Mouse (Mus musculus): ENCODE results near the gene Sgpp1.
A peak's percentile ranks its signal among the peaks of the same experiment; 100 is the strongest.

Sgpp1 gene

GRCm38 (mm10) chr12:75735246-75736200, at the start of gene Sgpp1:
Gene Sgpp1 (minus strand): TSS chr12:75735729.
- peak; percentile 82 to 91 for DNase-seq (ENCODE audit: low spot score in 2 of 2)

GRCm38 (mm10) chr12:75784271-75784751, 48.8 kb upstream of the Sgpp1 start:
- DNase-seq (ENCODE audit: low spot score in 2 of 2): no peak

GRCm38 (mm10) chr12:75781995-75782394, 46.5 kb upstream of the Sgpp1 start:
- no peak for DNase-seq (ENCODE audit: low spot score in 2 of 2)

GRCm38 (mm10) chr12:75781445-75781844, 45.9 kb upstream of the Sgpp1 start:
- no peak for DNase-seq (ENCODE audit: low spot score in 2 of 2)

- peak; percentile 42 to 79 for DNase-seq (ENCODE audit: low spot score in 2 of 2)
Measured at GRCm38 (mm10) chr12:75772424-75773034, 37.0 kb upstream of the Sgpp1 start.

GRCm38 (mm10) chr12:75771410-75771809, 35.9 kb upstream of the Sgpp1 start:
- no peak for DNase-seq (ENCODE audit: low spot score in 2 of 2)

GRCm38 (mm10) chr12:75766885-75767317, 31.4 kb upstream of the Sgpp1 start:
- peak in 1 of 2 experiments; percentile 22 for DNase-seq (ENCODE audit: low spot score in 2 of 2)

- DNase-seq (ENCODE audit: low spot score in 2 of 2): no peak
Measured at GRCm38 (mm10) chr12:75766395-75766794, 30.9 kb upstream of the Sgpp1 start.

- DNase-seq (ENCODE audit: low spot score in 2 of 2): no peak
Measured at GRCm38 (mm10) chr12:75765751-75766150, 30.2 kb upstream of the Sgpp1 start.

GRCm38 (mm10) chr12:75756387-75756786, 20.9 kb upstream of the Sgpp1 start:
- DNase-seq (ENCODE audit: low spot score in 2 of 2): no peak

- no peak for DNase-seq (ENCODE audit: low spot score in 2 of 2)
Measured at GRCm38 (mm10) chr12:75753730-75754129, 18.2 kb upstream of the Sgpp1 start.

GRCm38 (mm10) chr12:75752077-75752476, 16.5 kb upstream of the Sgpp1 start:
- DNase-seq (ENCODE audit: low spot score in 2 of 2): no peak

GRCm38 (mm10) chr12:75748574-75748973, 13.0 kb upstream of the Sgpp1 start:
- no peak for DNase-seq (ENCODE audit: low spot score in 2 of 2)

- DNase-seq (ENCODE audit: low spot score in 2 of 2): no peak
Measured at GRCm38 (mm10) chr12:75745697-75746290, 10.3 kb upstream of the Sgpp1 start.

- DNase-seq (ENCODE audit: low spot score in 2 of 2): no peak
Measured at GRCm38 (mm10) chr12:75742101-75742500, 6.6 kb upstream of the Sgpp1 start.

- DNase-seq (ENCODE audit: low spot score in 2 of 2): no peak
Measured at GRCm38 (mm10) chr12:75741273-75741672, 5.7 kb upstream of the Sgpp1 start.

GRCm38 (mm10) chr12:75740451-75740850, 4.9 kb upstream of the Sgpp1 start:
- DNase-seq (ENCODE audit: low spot score in 2 of 2): no peak

GRCm38 (mm10) chr12:75739611-75740010, 4.1 kb upstream of the Sgpp1 start:
- DNase-seq (ENCODE audit: low spot score in 2 of 2): no peak

GRCm38 (mm10) chr12:75736296-75736695, 767 bp upstream of the Sgpp1 start:
- no peak for DNase-seq (ENCODE audit: low spot score in 2 of 2)

- DNase-seq (ENCODE audit: low spot score in 2 of 2): peak in 1 of 2 experiments; percentile 55
Measured at GRCm38 (mm10) chr12:75734891-75735245, 661 bp downstream of the Sgpp1 start.

GRCm38 (mm10) chr12:75734167-75734566, 1.4 kb downstream of the Sgpp1 start:
- peak in 1 of 2 experiments; percentile 23 for DNase-seq (ENCODE audit: low spot score in 2 of 2)

GRCm38 (mm10) chr12:75733331-75734070, 2.0 kb downstream of the Sgpp1 start:
- no peak for DNase-seq (ENCODE audit: low spot score in 2 of 2)
